Mouse (Mus musculus): ENCODE results near the gene Smox.

GRCm38 (mm10) chr2:131478349-131478748 lies 12.9 kb upstream of the Smox start:
- TF ChIP-seq POLR2A (IDR thresholded peaks at IDR 0.05; ENCODE audit: extremely low read depth, insufficient read depth, low read length) (no peak), CTCF (IDR thresholded peaks at IDR 0.05; ENCODE audit: low read depth, low read length) (no peak)

Data from liver, adult 2 months (tissue).